Mouse (Mus musculus): ENCODE measurements at regions not wholly inside any gene's neighbourhood (a gene's known extent, or its start where the extent isn't known, plus 50 kb on each side); places are given as distances from the start of the nearest gene placed in this dataset.

DNA sequence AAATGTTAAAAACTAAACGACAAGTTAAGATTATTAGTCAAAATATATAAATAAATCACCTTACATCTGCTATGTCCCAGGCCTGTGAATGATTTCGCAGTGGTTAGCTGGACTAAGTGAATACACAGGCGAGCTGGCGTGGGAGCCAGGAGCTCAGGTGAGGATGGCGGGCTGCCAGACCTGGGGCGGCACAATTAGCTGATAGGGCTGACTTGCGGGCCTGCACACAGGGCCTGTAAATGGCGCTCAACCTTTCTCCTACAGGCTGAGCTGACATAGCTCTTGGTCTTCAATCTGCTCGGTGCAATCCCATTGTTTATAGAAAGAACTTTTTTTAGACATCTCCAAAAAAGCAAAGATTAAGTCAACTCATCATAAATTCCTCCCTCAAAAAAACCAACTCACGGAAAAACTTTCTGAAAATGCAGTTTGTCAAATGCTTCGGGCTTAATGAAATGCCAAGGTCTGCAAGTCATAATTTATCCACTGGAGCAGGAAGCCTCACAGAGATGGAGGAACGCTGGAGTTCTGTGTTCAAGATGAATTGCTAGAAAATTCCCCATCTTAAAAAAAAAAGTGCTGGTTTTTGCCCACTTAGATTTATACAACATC is 312.7 kb upstream of the Nfe2l3 start:
- DNase-seq, result no peak

DNA sequence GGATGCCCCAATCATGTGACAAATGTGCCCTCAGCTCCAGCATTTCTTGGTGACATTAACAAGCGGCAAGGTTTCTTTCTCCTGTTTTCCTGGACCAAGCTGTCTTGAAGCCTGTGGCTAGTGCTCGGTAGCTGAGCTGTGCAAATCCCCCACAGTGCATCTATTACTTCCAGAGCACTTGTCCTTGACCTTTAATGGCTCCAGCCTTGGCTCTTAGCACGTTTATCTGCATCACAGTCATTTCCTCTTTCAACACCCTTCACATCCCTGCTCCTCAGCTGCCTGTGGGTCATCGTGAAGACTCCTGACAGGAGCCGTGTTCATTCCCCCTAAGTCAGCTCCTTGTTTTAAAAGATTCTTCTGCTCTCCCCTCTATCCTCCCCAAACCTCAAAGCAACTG is 309.5 kb upstream of the Nfe2l3 start:
- no peak for DNase-seq

GRCm38 (mm10) chr6:51127851-51128250 is 304.6 kb upstream of the Nfe2l3 start:
- DNase-seq, result no peak

GRCm38 (mm10) chr6:51129096-51129495 is 303.4 kb upstream of the Nfe2l3 start:
- no peak for DNase-seq

GRCm38 (mm10) chr6:51129591-51129990 is 302.9 kb upstream of the Nfe2l3 start:
- no peak for DNase-seq

- no peak for DNase-seq
These were observed 287.7 kb upstream of the Nfe2l3 start for GRCm38 (mm10) chr6:51144762-51145161.

- DNase-seq, result no peak
These were observed 286.6 kb upstream of the Nfe2l3 start for GRCm38 (mm10) chr6:51145863-51146262.

DNA sequence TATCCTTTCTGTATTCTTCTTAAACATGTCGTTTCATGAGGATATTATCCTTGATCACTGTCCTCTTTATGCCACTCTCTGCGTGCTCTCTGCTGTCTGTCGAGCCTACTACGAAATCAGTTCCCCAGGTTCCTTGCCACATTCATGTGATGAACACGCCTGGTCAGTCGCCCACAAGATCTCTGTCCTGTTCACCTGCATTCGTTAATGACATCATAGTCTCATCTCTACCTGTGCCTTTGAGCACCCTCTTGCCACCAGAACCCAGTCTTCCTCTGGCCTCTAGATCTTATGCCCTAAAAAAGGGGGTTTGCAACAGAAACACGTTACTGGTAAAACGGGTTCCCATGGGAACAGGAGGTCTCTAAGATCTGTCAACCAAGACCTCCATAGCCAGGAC is 283.6 kb upstream of the Nfe2l3 start:
- DNase-seq, result no peak

GRCm38 (mm10) chr6:51150066-51150465 is 282.4 kb upstream of the Nfe2l3 start:
- no peak for DNase-seq

GRCm38 (mm10) chr6:51150486-51150885 is 282.0 kb upstream of the Nfe2l3 start:
- DNase-seq, result no peak

DNA sequence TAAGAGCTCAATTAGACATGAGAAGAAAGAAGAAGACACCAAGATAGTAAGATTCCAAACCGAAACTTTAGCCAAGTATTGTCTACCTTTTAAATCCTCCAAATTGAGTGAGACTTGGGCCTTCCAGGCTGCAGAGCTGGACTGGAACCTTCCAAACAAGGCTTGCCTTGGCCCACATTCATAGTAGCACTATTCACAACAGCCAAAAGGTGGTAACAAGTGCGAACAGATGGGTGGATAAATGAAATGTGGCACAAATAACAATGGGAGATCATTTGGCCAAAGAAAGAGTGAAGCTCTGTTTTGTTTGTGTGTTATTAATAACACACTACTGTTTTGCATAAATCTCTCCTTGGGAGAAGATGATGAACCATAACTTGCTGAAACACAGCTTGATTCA is 281.6 kb upstream of the Nfe2l3 start:
- DNase-seq, result no peak

- DNase-seq, result no peak
These were observed 275.6 kb upstream of the Nfe2l3 start for GRCm38 (mm10) chr6:51156836-51157370.

GRCm38 (mm10) chr6:51161149-51161548 is 271.3 kb upstream of the Nfe2l3 start:
- no peak for DNase-seq

- DNase-seq, result no peak
These were observed 270.0 kb upstream of the Nfe2l3 start for GRCm38 (mm10) chr6:51162208-51163082.

GRCm38 (mm10) chr6:51163266-51163665 is 269.2 kb upstream of the Nfe2l3 start:
- no peak for DNase-seq

- DNase-seq, result no peak
These were observed 268.6 kb upstream of the Nfe2l3 start for GRCm38 (mm10) chr6:51163882-51164281.

DNA sequence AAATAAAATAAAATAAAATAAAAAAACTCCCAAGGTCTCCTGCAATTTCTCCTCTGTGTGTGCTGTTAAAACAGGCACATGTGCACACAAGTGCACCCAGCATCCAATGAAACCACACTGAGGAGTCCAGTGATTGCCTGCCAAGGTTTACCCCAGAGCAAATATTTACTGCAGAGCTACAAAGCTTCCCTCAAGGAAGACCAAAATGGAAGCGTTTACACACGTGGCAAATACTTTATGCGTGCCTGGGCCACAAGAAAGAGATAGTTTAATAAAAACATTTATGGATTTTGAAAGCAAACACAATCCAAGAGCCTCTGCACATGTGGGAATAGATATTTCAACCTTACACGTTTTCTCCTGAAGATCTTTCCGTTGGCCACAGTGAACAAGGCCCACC is 265.4 kb upstream of the Nfe2l3 start:
- no peak for DNase-seq

DNA sequence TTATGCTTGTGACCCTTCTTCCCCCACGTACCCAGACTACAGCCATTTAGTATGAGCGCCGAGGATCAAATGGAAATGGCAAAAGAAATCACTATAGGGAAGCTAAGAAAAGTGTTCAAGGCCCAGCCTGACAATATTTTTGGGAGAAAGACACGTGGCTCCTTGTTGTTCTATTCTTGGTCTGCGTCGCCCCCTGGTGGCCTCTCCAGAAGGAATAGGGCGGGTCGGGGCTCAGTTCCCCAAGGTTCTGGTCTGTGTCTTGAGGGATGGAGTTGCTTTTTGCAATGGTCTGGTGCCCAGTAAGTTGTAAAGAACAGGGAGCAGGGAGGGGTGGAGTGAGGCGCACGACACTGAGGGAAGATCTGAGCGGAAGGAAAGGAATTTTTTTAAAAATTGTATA is 264.4 kb upstream of the Nfe2l3 start:
- DNase-seq, result peak; percentile 86

DNA sequence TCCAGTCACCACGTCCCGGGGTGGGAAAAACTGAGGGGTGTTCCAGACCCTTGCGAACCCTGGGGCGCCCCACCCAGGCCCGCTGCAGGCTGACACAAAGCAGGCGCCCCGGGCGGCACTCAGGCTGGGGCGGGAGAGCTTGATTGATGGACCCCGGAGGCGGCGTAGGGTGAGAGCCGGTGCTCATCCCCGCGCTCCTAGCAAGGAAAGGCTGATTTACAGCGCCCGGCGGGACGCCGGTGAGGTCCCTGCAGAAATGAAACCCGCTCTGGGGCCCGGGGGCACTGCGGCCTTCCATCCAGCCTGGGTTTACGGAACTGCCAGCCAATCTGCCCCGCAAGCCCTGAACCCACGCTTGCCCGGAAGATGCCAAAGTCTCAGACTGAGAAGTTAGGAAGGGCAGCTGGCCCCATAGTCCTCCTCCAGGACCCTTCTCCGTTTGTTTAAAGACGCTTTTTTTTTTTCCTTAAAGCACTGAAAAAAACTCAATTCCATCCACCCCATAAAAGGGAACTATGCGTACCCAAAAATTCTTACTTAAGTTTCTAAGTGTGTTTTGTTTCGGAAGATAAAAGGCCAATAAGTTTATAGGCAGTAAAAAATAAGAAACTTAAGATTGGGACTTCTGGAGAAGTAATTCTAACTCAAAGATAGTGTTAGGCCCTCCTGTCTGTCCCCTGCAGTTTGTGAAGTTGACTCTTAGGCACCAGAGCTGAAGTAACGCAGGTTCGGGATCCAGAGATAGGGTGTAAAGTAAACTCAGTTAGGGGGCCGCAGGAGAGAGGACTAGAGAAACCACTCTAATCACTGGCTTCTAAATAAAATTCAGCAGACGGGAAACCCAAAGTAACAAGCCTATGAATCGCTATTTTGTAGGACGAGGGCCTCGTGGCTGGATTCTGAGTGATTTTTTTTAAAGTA is 263.4 kb upstream of the Nfe2l3 start:
- no peak for DNase-seq

DNA sequence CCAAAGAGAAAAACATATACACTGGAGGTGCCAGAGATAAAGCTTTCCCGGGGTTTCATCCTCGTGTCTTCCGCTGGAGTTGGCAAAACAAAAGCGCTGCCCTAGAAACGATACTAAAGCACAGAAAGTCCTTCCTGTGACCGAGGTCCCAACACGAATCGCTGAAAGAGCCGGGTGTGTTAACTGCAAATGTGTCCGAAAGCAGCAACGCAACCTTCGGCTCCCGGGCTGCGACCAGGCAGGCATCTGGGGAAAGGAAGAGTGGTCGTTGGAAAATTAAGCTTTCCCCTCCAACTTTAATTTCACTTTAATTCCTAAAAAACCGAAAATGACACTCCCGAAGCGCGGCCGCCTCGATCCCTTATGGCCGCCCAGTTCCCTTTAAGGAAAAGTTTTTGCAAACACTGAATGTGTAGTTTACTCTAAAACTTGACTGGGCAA is 262.5 kb upstream of the Nfe2l3 start:
- no peak for DNase-seq

GRCm38 (mm10) chr6:51170414-51170813 is 262.1 kb upstream of the Nfe2l3 start:
- no peak for DNase-seq

DNA sequence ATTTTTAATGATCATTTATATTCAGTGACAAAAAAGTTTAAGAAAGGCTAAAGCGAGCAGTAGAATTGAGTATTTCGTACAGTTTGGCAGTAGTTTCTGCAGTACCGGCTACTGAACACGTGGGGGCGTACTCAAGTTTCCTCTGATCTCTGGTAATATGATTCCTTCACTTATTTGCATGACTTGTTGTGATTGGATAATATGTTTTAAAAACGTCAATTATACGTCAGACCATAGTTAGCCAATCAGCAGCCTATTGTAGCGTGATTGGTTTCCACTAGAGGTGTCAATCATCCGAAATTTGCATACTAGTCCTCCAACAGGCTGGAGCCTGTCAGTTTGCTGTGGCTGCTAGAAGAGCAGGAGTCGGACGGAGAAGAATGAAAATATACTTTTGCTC is 261.6 kb upstream of the Nfe2l3 start:
- no peak for DNase-seq

GRCm38 (mm10) chr6:51171761-51172160 is 260.7 kb upstream of the Nfe2l3 start:
- DNase-seq, result no peak
